Mouse (Mus musculus) bone marrow macrophage, adult 2 months (primary cell): ENCODE results near the gene Arg2. TPM values are rescaled to one million over a fixed set of nuclear protein-coding genes. Genes with fewer than 3 reads are reported as not detected.
"Not testable (repeated sequence)": the region's sequence is repeated elsewhere in the genome, so short reads cannot be mapped to it uniquely, and the experiment has no call there.

Experiments
- H3K27ac ChIP-seq: 2 replicates; pipeline ENCODE4 v1.5.1; 2012; ENCODE audit warnings: low read depth, low read length; ENCODE audit not compliant: insufficient read depth
- H3K4me1 ChIP-seq: 2 replicates; pipeline ENCODE4 v1.6.1; 2012; ENCODE audit warnings: low read length; ENCODE audit not compliant: control insufficient read depth, insufficient read depth
- H3K4me3 ChIP-seq: 2 replicates; pipeline ENCODE4 v1.5.1; 2012; ENCODE audit warnings: mild to moderate bottlenecking, low read length, moderate library complexity; ENCODE audit not compliant: insufficient read depth
- CTCF ChIP-seq: IDR thresholded peaks from 2 replicates; pipeline ENCODE4 v1.5.1; 2012; ENCODE audit warnings: low read depth, mild to moderate bottlenecking, low read length, moderate library complexity
- POLR2A ChIP-seq: IDR thresholded peaks from 2 replicates; pipeline ENCODE4 v1.6.1; 2012; ENCODE audit warnings: mild to moderate bottlenecking, low read depth, low read length, borderline replicate concordance
- polyA plus RNA-seq: library from polyadenylated mRNA; stranded (reverse); fragments of >200 nt; gene quantifications from 2 replicates; pipeline ENCODE4 v1.2.4, GENCODE M21; 2012; ENCODE audit not compliant: missing spikeins, insufficient read depth, insufficient read length

Arg2 gene
- polyA plus RNA-seq, 1 experiment, result 0.90 TPM

DNA sequence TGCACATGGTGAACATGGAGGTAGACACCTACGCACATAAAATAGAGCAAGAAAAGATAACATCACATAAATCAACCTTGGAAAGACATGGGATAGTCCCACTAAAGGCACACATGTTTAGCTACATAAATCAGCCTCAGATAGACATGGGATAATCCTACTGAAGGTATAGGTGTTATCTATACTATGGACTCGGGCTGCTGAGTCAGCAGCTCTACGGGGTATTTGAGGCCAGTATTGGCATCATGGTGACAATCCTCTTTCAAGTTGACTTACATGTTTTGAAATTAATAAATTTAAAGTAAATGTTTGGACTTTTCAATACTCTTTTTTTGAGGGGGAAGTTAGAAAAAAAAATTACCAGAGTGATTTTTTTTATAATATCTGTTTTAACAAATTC, 32.3 kb downstream of the Arg2 start:
- Histone ChIP-seq H3K27ac (no peak overlapping the region), H3K4me1 (no peaks in the 10 kb centered on the region), H3K4me3 (no peak overlapping the region)
- TF ChIP-seq POLR2A (no peak), CTCF (no peak)

DNA sequence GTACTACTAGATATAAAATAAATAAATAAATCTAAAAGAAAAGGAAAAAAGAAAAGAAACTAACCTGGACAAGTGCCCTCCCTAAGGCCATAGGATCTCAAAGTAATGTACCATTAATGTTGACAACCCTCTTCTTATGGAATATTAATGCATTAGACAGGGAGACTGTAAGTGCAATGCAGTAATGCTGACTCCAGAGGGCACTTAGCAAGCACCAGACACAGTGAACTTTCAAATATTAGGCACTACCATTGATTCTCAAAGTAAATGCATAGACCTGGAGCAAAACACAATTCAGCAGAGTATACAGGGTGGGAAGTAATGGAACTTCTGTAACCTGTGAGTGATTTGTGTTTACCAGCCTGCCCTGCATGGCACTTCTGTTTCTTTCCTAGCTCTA, 38.6 kb downstream of the Arg2 start:
- H3K4me1 ChIP-seq, result peaks cover 12% of the 10 kb centered on the region
- TF ChIP-seq POLR2A, result no peak
- no peak for TF ChIP-seq CTCF
- H3K27ac ChIP-seq, result no peak overlapping the region
- H3K4me3 ChIP-seq, result no peak overlapping the region

DNA sequence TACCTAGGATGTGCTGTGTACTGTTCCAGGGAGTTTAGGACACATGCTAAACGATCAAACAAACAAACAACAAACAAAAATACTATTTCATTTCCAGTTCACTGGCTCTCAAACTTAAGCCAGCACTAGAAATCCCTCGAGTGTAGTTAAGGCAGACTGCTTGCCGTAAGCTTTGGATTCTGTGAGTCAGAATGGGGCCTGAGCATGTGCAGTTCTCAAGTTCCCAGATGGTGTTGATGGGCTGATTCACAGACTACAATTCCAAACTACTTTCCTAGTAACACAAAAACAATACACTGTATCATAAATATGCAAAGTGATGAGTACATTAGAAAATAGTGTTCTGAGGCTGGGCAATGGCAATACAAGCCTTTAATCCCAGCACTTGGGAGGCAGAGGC, 39.8 kb downstream of the Arg2 start:
- no peak overlapping the region for H3K27ac ChIP-seq
- TF ChIP-seq CTCF (no peak), POLR2A (no peak)
- H3K4me3 ChIP-seq, result no peak overlapping the region
- peaks cover 12% of the 10 kb centered on the region for H3K4me1 ChIP-seq

DNA sequence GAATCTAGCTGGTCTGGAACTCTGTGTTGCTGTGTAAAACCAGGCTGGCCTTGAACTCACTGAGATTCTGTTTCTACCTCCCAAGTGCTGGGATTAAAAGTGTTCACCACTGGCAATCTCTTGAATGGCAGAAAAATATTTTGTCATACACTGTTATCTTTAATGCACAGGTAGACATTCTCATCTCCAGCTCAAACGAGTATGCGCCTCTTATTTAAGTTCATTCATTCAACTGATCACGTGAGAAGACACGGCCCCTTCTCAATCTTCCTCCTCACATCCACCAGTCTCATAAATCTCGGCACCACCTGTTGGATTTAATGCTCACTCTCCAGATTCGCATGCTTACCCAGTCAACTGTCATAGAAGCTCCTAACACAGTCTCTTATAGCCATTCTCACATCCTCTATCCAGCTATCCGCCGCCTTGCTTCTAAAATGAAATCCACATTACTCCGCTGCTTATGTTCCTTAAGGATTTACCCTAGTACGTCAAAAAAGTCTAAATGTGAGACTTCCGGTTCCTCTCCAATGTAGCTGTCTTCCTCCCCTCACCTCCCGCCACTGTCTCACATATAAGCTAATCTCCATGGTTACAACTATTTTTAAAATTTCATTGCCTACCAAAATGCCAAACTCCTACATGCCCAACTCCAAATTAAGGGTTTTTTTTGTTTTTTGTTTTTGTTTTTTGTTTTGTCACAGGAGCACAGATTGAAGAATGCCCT, 40.9 kb downstream of the Arg2 start:
- peak overlapping the region; percentile 94; the same call in 1 of the 2 replicates for H3K27ac ChIP-seq
- H3K4me1 ChIP-seq, result peaks cover 12% of the 10 kb centered on the region
- no peak for TF ChIP-seq CTCF
- no peak for TF ChIP-seq POLR2A
- H3K4me3 ChIP-seq, result peak overlapping the region; percentile 97

DNA sequence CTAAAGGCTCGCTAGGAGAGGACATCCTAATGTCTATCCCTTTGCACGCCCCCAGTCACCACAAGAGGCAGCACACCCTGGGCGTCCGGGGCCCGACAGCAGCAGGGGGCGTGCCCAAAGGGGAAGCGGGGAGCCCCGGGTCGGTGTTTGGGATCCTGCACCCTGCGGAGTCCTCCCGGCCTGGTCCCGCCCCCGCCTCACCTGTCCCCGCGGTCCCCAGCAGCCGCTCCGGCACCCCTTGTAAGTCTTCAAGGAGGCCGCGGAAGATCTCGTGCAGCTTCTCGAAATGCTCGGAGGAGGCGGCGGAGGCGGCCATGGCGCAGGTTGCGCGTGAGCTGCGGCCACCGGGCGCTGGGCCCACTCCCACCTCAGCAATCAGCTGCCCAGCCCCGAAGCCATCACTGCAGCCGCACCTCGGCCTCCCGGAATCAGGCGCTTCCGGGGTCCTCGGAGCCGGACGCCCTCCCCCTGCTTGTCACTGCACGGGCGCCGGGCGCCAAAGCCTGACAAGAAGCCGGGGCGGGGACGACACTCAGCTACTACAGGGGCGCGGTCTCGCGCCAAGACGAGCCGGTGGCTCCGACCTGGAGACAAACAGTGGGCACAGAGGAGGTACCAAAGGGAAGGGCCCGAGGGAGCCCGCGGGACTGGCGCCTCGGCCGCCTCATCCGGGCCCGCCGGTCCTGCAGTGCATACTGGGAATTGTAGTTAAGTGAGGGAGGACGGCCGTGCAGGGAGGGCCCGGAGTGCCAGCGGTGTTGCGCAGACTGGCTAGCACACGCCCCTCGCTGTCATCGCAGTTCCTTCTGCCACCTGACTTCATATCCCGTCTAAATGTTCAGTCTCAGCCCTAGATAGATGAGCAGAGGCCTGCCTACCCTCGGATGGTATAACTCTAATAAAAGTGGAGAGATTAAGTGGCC, 41.7 kb downstream of the Arg2 start, which contains the start of gene Vti1b:
Gene Vti1b, minus strand, starts transcription at position 649 of the 923 bp plus-strand sequence.
- TF ChIP-seq CTCF (no peak), POLR2A (no peak)
- peak within 1 kb of the TSS; percentile 97 for H3K4me3 ChIP-seq
- peaks cover 12% of the 10 kb centered on the region for H3K4me1 ChIP-seq
- peak within 1 kb of the TSS; percentile 94 for H3K27ac ChIP-seq

DNA sequence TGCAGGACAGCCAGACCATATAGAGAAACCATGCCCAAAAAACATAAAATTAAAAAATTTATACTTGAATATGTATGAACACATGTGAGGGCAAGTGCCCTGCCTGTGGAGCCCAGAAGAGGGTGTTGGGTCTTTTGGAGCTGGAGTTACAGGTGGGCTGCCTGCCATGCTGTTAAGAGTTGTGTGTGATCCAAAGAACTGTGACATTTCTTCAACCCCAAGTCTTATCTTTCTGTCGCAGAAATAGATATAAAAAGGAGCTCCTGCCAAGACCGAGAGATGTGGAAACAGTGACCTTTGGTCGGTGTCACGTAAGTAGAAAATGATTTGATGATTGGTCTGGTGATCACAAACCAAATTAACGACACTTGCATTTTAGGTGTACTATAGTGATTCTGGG, 43.1 kb downstream of the Arg2 start:
- peaks cover 8% of the 10 kb centered on the region for H3K4me1 ChIP-seq
- TF ChIP-seq CTCF (no peak), POLR2A (no peak)
- H3K27ac ChIP-seq, result no peak overlapping the region
- no peak overlapping the region for H3K4me3 ChIP-seq

DNA sequence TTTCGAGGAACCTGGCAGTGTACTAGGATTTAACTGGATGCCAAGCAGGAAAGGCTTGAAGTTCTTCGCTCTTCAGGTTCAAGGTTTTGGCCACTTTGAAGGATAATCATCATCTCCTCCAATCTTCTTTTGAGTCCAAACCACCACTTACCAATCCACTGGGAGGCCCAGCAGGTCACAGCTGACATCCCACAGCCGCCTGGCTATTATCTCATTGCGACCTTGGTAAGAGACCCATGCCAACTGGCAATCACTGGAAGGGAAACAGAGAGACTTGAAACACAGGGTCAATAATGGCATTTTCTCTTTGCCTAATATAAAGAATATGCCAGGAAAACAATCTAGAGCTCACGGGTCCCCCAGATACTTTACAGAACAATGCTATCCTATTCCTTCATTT, 45.4 kb downstream of the Arg2 start:
- Histone ChIP-seq H3K4me3 (no peak overlapping the region), H3K4me1 (0 out of 2 replicates have a peak, but pooled peaks cover 2% of the 10 kb centered on the region), H3K27ac (no peak overlapping the region)
- no peak for TF ChIP-seq POLR2A
- TF ChIP-seq CTCF, result no peak

DNA sequence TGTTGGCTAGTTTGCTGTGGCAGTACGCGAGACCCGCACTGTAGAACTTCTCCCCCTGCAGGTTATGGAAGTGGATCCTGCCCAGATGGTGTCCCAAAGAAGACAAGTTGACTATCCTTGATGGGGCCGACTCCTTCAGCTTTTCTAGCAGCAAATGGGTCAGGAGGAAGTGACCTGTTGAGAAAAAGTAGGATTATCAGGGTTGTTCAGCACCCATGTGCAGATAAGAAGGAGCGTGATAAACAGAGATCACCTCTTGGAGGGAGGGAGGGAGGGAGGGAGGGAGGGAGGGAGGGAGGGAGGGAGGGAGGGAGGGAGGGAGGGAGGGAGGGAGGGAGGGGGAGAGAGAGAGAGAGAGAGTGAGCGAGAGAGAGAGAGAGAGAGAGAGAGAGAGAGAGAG, 54.6 kb downstream of the Arg2 start:
- not testable (repeated sequence) for H3K4me1 ChIP-seq, H3K4me3 ChIP-seq, H3K27ac ChIP-seq

DNA sequence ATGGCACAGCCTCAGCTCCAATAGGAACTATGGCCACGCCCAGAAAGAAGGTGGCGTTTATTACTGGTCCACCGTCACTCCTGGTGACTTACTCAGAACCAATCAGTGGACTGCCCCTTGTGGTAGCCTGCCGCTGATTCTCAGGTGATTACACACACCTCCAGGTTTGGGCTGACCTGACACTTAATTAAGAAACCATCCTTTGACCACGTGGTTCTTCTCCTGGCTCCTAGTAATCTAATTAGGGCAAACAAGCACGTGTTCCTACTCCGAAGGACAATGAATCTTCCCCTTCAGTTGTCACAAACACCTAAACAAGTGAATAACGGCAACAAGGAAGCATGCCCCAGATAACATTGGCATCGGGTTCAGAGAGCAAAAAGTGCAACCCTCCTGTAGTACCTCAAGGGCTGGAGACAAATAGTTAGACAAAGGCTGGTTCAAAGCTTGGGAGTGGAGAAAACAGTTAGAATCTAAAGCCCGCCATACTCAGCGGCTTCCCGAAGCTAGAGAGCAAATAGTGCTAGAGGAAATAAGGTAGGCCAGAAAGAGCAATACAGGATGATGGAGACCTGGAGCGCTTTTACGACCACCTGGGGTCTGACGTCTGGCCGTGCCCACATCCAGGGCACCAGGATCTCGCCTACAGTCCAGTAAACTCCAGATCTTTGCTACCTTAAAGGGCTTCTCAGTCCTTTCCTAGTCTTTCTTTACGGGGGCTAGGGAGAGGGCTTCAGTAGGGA, 60.5 kb downstream of the Arg2 start:
- Histone ChIP-seq H3K4me3 (peak overlapping the region; percentile 71), H3K27ac (peak overlapping the region; percentile 21; the same call in 1 of the 2 replicates), H3K4me1 (peaks cover 6% of the 10 kb centered on the region)
- TF ChIP-seq POLR2A (no peak), CTCF (no peak)
